Mouse (Mus musculus) myocyte (in vitro differentiated cells): ENCODE data around the gene Ankib1. TPM values are rescaled to one million over a fixed set of nuclear protein-coding genes. Genes with fewer than 3 reads are reported as not detected.
A peak's percentile ranks its signal among the peaks of the same experiment; 100 is the strongest.

Experiments used
- H3K27me3 ChIP-seq: one replicate; pipeline ENCODE4 v1.6.1; 2011; ENCODE audit not compliant: control insufficient read depth, insufficient read depth, insufficient read length
- H3K36me3 ChIP-seq: one replicate; pipeline ENCODE4 v1.6.1; 2011; ENCODE audit not compliant: control insufficient read depth, insufficient read depth
- H3K4me2 ChIP-seq: one replicate; pipeline ENCODE4 v1.6.1; 2011; ENCODE audit warnings: low read depth, control low read depth
- H3K4me3 ChIP-seq: one replicate; pipeline ENCODE4 v1.5.1; 2011; ENCODE audit warnings: mild to moderate bottlenecking, control low read depth, moderate library complexity
- H3K79me2 ChIP-seq: one replicate; pipeline ENCODE4 v1.6.1; 2011; ENCODE audit not compliant: control insufficient read depth, insufficient read depth
- H3ac ChIP-seq: one replicate; pipeline ENCODE4 v1.6.1; 2011; ENCODE audit not compliant: control insufficient read depth, insufficient read length
- CEBPB ChIP-seq: IDR thresholded peaks from 2 replicates; pipeline ENCODE4 v1.6.1; 2011; ENCODE audit warnings: mild to moderate bottlenecking, moderate library complexity; ENCODE audit not compliant: poor library complexity, insufficient read depth, severe bottlenecking
- E2F4 ChIP-seq: IDR thresholded peaks from one replicate; pipeline ENCODE4 v1.6.1; 2011; ENCODE audit warnings: mild to moderate bottlenecking, control low read depth, moderate library complexity; ENCODE audit not compliant: insufficient read depth
- MAX ChIP-seq: IDR thresholded peaks from one replicate; pipeline ENCODE4 v1.6.1; 2011; ENCODE audit warnings: low read depth, mild to moderate bottlenecking, control low read depth
- MYOD1 ChIP-seq, 3 experiments: IDR thresholded peaks; one replicate each; pipeline ENCODE4 v1.6.1; 2011; ENCODE audit warnings: control low read depth in 2 of 3, low read depth in 2 of 3, mild to moderate bottlenecking in 2 of 3, moderate library complexity in 1 of 3; ENCODE audit not compliant: insufficient read length in 2 of 3, control insufficient read depth in 1 of 3
- MYOG ChIP-seq, 3 experiments: IDR thresholded peaks; one replicate each; pipeline ENCODE4 v1.6.1; 2011; ENCODE audit warnings: control low read depth in 2 of 3, low read depth in 2 of 3, mild to moderate bottlenecking in 2 of 3; ENCODE audit not compliant: insufficient read length in 2 of 3, control insufficient read depth in 1 of 3, insufficient read depth in 1 of 3
- POLR2A ChIP-seq: IDR thresholded peaks from one replicate; pipeline ENCODE4 v1.6.1; 2011; ENCODE audit warnings: low read depth, mild to moderate bottlenecking, control low read depth, moderate library complexity; ENCODE audit not compliant: insufficient read length
- POLR2AphosphoS2 ChIP-seq: IDR thresholded peaks from one replicate; pipeline ENCODE4 v1.6.1; 2011; ENCODE audit warnings: low read depth, control low read depth; ENCODE audit not compliant: insufficient read length
- REST ChIP-seq: IDR thresholded peaks from one replicate; pipeline ENCODE4 v1.6.1; 2011; ENCODE audit warnings: mild to moderate bottlenecking, control low read depth, moderate library complexity; ENCODE audit not compliant: insufficient read depth, insufficient read length
- SRF ChIP-seq: IDR thresholded peaks from one replicate; pipeline ENCODE4 v1.6.1; 2011; ENCODE audit warnings: low read depth; ENCODE audit not compliant: control insufficient read depth, insufficient read length
- TCF12 ChIP-seq: IDR thresholded peaks from one replicate; pipeline ENCODE4 v1.6.1; 2011; ENCODE audit warnings: mild to moderate bottlenecking, control low read depth; ENCODE audit not compliant: poor library complexity, insufficient read depth, severe bottlenecking
- TCF3 ChIP-seq: IDR thresholded peaks from one replicate; pipeline ENCODE4 v1.6.1; 2011; ENCODE audit warnings: low read depth, control low read depth; ENCODE audit not compliant: insufficient read length
- USF1 ChIP-seq: IDR thresholded peaks from one replicate; pipeline ENCODE4 v1.6.1; 2011; ENCODE audit warnings: low read depth, mild to moderate bottlenecking, control low read depth, moderate library complexity
- polyA plus RNA-seq: library from polyadenylated mRNA; unstranded; fragments of >200 nt; fragmentation: generic; extraction: Trizol; gene quantifications from one replicate; pipeline ENCODE4 v1.2.1, GENCODE M21; 2012; ENCODE audit warnings: missing spikeins

The Ankib1 gene
- polyA plus RNA-seq, 1 experiment = 8.5 TPM

DNA sequence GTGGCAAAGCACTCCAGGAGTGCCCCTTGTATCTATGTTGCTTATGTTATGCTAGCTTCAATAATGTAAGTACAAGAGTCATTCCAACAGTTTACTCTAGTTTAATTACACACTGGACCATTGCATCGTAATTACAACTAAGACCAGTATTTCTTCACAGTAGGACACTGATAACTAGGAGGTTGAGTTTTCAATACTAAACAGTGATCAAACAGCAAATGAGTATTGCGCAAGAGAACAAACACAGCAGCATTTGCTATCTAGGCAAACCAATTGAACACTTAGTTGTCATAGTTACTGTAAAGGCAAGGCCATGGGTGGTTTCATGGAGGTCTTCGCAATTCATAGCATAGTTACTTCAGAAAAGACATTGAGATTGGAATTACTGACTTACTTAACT is 111.4 kb downstream of the Ankib1 start:
- Histone ChIP-seq H3K36me3 (peaks cover 19% of the 10 kb centered on the region), H3K79me2 (no peaks in the 10 kb centered on the region), H3ac (no peak overlapping the region), H3K4me3 (no peak overlapping the region), H3K27me3 (no peaks in the 10 kb centered on the region), H3K4me2 (no peak overlapping the region)
- TF ChIP-seq CEBPB = 0 out of 2 replicates have a peak, but pooled peaks have one; percentile 28
- TF ChIP-seq TCF3 = no peak

DNA sequence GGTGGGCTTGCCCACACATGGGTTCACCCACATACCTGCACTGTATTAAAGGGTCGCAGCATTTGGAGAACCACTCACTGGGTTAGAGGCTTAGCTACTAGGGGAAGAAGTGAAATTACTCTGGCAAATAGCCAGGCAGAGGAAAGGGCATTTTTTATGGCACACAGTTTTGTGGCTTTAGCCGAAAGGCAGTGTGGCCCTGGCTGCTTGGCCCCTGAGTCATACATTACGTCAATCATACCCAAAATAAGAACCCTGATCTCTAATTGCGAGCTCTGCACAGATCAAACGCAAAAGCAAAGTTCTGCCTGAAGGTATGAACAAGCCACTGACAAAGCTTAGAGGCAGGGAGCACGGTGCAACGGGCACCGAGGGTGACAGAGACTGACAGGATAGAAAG is 114.4 kb downstream of the Ankib1 start:
- Histone ChIP-seq H3K36me3 (peaks cover 14% of the 10 kb centered on the region), H3K4me3 (no peak overlapping the region), H3ac (no peak overlapping the region), H3K4me2 (no peak overlapping the region), H3K79me2 (no peaks in the 10 kb centered on the region), H3K27me3 (no peaks in the 10 kb centered on the region)
- TF ChIP-seq REST (no peak), E2F4 (no peak), MYOD1 (IDR thresholded peaks at IDR 0.05; ENCODE audit: control insufficient read depth in 1 of 3, insufficient read length in 2 of 3, low read depth in 2 of 3) (no peak), CEBPB (no peak), MYOG (IDR thresholded peaks at IDR 0.05; ENCODE audit: control insufficient read depth in 1 of 3, insufficient read depth in 1 of 3, insufficient read length in 2 of 3, low read depth in 2 of 3) (no peak), USF1 (no peak), POLR2AphosphoS2 (no peak), MAX (no peak), SRF (no peak), TCF12 (no peak), POLR2A (no peak), TCF3 (no peak)

DNA sequence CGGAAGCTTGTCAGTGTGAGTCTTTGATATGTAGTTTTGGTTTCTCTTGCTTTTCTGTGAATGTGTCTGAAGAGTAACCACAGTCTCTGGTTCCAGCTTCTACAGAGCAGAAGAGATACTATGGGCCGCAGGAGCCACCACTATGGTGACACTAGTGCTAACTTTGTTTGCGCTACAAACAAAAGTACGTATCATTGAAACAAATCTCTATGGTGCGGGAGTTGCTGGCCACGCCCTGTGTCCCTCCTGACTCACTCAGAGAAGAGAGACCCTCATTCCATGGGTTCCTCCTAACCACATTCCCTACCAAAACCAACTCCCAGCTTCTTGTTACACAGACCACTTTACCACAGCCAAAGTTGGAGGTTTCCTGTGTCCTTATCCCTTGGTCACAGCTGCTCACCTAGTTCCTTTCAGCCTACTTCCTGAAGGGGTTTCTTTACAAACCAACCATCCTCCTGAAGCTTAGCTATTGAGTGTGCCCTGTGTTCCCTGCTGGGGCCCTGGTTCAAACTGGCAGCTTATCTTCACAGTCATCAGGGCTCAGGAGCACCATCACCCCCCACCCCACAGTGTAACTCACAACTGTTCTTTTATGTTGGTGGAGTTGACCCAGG is 132.7 kb downstream of the Ankib1 start:
- H3K79me2 ChIP-seq = no peaks in the 10 kb centered on the region
- no peaks in the 10 kb centered on the region for H3K36me3 ChIP-seq
- H3K4me2 ChIP-seq = no peak overlapping the region
- H3ac ChIP-seq = no peak overlapping the region
- no peak overlapping the region for H3K4me3 ChIP-seq
- TF ChIP-seq POLR2A (no peak), MYOD1 (IDR thresholded peaks at IDR 0.05; ENCODE audit: control insufficient read depth in 1 of 3, insufficient read length in 2 of 3, low read depth in 2 of 3) (peak in 1 of 3 experiments; percentile 6)
- H3K27me3 ChIP-seq = no peaks in the 10 kb centered on the region

DNA sequence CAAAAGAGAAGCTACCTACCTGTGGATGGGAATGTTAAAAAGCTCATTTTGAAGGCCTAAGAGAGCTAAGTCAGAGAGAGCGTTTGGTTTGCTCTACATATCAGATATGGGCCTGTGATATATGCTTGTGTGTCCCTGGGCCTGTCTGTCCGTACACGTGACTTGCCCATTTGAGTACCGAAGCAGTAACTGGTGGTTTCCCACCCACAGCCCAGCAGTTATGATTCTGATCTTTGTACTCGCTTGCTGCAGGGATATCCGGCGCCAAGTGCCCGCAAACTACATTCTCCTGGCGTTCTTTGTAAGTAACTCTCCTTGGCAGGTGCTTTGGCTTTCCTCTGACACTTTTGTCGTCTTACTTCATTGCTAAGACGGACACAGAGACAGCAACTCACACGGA is 136.1 kb downstream of the Ankib1 start:
- H3K4me3 ChIP-seq = no peak overlapping the region
- no peak for TF ChIP-seq E2F4
- no peak for TF ChIP-seq MYOD1 (IDR thresholded peaks at IDR 0.05; ENCODE audit: control insufficient read depth in 1 of 3, insufficient read length in 2 of 3, low read depth in 2 of 3)
- TF ChIP-seq POLR2A = no peak
- TF ChIP-seq TCF3 = no peak
- TF ChIP-seq POLR2AphosphoS2 = no peak
- no peak for TF ChIP-seq REST
- TF ChIP-seq CEBPB = no peak
- no peak for TF ChIP-seq MAX
- no peak for TF ChIP-seq USF1
- no peak for TF ChIP-seq MYOG (IDR thresholded peaks at IDR 0.05; ENCODE audit: control insufficient read depth in 1 of 3, insufficient read depth in 1 of 3, insufficient read length in 2 of 3, low read depth in 2 of 3)
- no peak for TF ChIP-seq TCF12
- no peak for TF ChIP-seq SRF
- no peaks in the 10 kb centered on the region for H3K79me2 ChIP-seq
- H3K36me3 ChIP-seq = no peaks in the 10 kb centered on the region
- no peak overlapping the region for H3ac ChIP-seq
- no peaks in the 10 kb centered on the region for H3K27me3 ChIP-seq
- no peak overlapping the region for H3K4me2 ChIP-seq

DNA sequence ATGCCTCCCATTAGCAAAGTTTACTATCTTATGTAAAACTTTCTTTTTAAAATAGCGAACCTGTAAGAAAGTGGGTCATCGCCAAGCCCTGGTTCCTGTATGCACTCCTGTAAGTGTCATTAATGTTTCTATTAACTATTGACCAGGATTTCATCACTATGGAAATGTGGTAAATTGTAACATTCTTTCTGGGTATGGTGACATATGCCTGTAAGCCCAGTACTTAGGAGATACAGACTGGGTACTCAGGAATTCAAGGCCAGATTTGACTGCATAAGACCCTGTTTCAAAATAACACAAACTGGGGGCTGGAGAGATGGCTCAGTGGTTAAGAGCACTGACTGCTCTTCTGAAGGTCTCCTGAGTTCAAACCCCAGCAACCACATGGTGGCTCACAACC is 137.5 kb downstream of the Ankib1 start:
- H3ac ChIP-seq = no peak overlapping the region
- H3K79me2 ChIP-seq = no peaks in the 10 kb centered on the region
- H3K4me2 ChIP-seq = no peak overlapping the region
- no peaks in the 10 kb centered on the region for H3K36me3 ChIP-seq
- H3K27me3 ChIP-seq = no peaks in the 10 kb centered on the region
- TF ChIP-seq TCF3 (no peak), TCF12 (no peak), MYOD1 (IDR thresholded peaks at IDR 0.05; ENCODE audit: control insufficient read depth in 1 of 3, insufficient read length in 2 of 3, low read depth in 2 of 3) (no peak), REST (no peak), POLR2A (no peak)
- H3K4me3 ChIP-seq = no peak overlapping the region

DNA sequence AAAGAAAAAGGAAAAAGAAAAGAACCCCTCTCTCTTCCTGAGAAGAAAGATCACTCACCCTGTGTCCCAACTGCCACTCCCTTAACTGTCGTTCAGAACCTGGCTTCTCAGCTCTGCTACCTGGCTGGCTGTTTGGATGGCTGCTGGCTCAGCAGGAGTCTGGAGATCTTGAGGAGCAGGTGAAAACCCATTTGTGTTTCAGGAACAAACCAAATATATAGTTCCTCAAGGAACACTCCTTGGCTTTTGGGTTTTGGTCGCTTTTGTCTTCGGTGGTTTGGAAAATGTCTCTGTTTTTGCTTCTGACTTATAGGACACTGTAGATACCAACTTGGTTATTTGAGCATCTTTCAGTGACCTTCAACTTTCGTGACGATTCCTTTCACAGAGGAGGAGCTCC is 145.6 kb downstream of the Ankib1 start, which contains the start of gene Gatad1:
Gatad1 (minus strand) TSS at position 101 of the 400 bp plus-strand sequence.
- Histone ChIP-seq H3K4me2 (no peak within 1 kb of the TSS), H3ac (no peak within 1 kb of the TSS), H3K4me3 (no peak within 1 kb of the TSS), H3K79me2 (no peaks in the 10 kb centered on the region), H3K36me3 (no peaks in the 10 kb centered on the region), H3K27me3 (no peaks in the 10 kb centered on the region)
- TF ChIP-seq SRF = no peak
- no peak for TF ChIP-seq MYOD1 (IDR thresholded peaks at IDR 0.05; ENCODE audit: control insufficient read depth in 1 of 3, insufficient read length in 2 of 3, low read depth in 2 of 3)
- TF ChIP-seq MYOG (IDR thresholded peaks at IDR 0.05; ENCODE audit: control insufficient read depth in 1 of 3, insufficient read depth in 1 of 3, insufficient read length in 2 of 3, low read depth in 2 of 3) = no peak
- TF ChIP-seq TCF12 = no peak
- no peak for TF ChIP-seq E2F4
- TF ChIP-seq POLR2AphosphoS2 = no peak
- TF ChIP-seq MAX = no peak
- no peak for TF ChIP-seq CEBPB
- no peak for TF ChIP-seq POLR2A
